Mouse (Mus musculus): ENCODE data around the gene Fhad1. TPM values are rescaled to one million over a fixed set of nuclear protein-coding genes. Genes with fewer than 3 reads are reported as not detected.
"Not testable (repeated sequence)": the region's sequence is repeated elsewhere in the genome, so short reads cannot be mapped to it uniquely, and the experiment has no call there.

Gene Fhad1
- total RNA-seq, 2 experiments from 2014 or later, result 0.45 to 0.79 TPM

DNA sequence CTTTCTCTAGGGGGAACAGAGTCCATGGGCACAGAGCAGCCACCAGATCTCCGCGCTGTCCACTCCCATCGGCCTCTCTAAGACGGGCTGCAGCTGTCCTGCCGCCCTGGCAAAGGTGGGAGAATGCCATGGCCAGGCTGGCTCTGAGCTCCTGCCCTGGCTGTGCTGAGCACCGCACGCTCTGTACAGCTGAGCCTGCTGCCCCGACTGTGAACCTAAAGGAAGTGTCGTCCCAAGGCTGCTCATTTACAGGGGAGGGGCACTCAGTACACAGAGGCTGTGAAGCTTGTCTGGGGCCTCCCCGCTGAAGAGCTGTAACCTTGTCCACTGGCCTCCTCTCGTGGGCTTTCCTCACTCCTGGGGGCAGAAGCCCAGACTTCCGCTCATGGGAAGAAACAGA is 29.6 kb upstream of the Fhad1 start:
- no peak for DNase-seq

GRCm38 (mm10) chr4:142039662-142040353 is 24.9 kb upstream of the Fhad1 start:
- DNase-seq, result no peak

- no peak for DNase-seq
Measured at GRCm38 (mm10) chr4:142037897-142038296, 23.0 kb upstream of the Fhad1 start.

- no peak for DNase-seq
Measured at GRCm38 (mm10) chr4:142028533-142028932, 13.7 kb upstream of the Fhad1 start.

- DNase-seq, result no peak
Measured at GRCm38 (mm10) chr4:142026965-142027364, 12.1 kb upstream of the Fhad1 start.

DNA sequence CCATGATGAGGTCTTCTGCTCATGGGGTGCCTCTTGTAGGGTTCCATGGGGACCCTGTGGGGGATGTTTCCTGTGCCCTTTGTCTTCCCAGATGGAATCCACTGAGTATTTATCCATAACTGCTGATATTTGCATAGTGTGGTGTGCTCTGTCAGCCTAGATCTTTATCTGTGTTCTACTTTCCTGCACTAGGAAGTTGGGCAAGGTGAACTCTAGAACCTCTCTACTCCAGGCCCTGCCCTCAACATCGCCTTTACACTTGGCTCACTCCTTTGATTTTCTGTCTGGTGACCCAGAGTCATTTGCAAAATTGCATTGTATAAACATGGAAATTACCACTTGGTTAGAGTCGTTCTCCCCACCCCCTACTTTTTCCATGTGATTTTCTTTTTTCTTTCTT is 9.7 kb upstream of the Fhad1 start:
- DNase-seq, result no peak

GRCm38 (mm10) chr4:142023166-142023565 is 8.3 kb upstream of the Fhad1 start:
- no peak for DNase-seq

GRCm38 (mm10) chr4:142017686-142018085 is 2.8 kb upstream of the Fhad1 start:
- no peak for DNase-seq

DNA sequence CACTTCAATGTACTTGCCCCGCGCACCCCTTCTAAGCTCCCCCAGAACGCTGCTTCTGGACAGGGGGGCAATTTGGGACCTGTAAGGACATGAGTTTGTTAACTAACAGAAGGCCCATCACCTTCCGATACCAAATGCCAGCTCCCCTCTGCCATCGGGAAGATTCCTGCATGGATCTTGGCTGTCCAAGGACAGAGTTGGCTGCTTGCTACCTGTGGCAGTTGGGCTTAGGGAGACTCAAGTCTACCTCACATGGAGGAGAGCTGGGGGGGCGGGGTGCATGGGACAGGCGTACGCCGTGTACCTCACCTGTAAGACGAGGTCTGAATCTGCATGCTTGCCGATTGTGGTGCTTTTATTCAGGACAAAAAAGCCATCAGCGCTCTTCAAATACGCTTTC is 3.6 kb downstream of the Fhad1 start:
- no peak for DNase-seq

DNA sequence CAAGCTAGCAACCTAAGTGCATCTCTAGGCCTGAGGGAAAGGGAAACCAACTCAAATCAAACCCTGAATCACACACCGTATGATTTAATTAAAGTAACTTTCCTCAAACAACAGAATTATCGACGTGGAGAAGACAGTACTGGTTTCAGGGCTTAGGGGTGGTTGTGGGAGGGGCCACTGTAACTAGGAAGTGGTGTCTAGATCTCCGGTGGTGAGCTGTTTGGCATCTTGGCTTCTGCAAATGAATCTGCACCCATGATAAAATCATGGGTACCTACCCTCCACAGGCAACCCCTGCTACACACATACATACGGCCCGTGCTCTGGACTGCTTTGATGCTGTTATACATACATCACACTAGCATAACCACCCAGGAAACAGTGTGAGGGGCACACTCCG is 4.4 kb downstream of the Fhad1 start:
- no peak for DNase-seq

GRCm38 (mm10) chr4:142008206-142008605 is 6.7 kb downstream of the Fhad1 start:
- DNase-seq, result no peak

DNA sequence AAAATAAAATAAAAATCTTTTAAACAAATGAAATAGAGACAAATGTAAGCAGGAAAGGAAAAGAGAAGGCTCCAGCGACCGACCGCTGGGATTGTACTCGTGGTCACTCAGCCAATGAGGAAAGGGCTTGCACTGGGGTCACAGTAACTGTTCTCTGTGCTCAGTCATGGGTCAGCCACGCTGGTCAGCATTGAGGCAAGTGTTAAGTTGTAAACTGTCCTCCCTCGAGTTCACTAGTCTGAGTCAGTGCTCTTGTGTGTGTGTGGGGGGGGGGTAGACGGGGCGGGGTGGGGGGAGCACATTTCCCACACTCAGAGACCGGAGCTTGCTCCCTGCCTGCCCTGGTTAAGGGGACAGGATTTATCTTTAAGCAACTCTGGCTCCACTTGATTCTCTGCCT is 14.3 kb downstream of the Fhad1 start:
- DNase-seq, result no peak

GRCm38 (mm10) chr4:141999494-142000074 is 15.3 kb downstream of the Fhad1 start:
- DNase-seq, result no peak

- no peak for DNase-seq
Measured at GRCm38 (mm10) chr4:141998282-141998821, 16.5 kb downstream of the Fhad1 start.

- no peak for DNase-seq
Measured at GRCm38 (mm10) chr4:141996880-141997279, 18.0 kb downstream of the Fhad1 start.

DNA sequence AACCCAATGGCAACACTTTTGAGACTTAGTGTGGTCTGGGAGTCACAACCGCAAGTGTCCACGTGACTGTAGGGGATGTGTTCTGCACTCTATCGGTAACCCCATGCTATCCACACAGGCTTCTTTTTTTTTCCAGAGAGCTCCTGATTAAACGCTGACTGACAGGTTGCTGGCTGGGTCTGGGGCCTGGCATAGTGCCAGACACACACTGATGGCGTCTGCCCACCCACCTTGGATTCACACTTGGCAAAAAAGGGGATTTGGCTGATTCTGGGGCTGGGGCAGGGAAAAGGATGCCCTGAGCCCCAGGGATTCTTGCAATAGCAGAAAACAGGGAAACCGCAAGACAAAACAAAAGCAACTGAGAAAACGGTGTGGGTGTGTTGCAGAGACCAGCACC is 18.8 kb downstream of the Fhad1 start:
- DNase-seq, result no peak

- not testable (repeated sequence) for DNase-seq
Measured at GRCm38 (mm10) chr4:141994062-141994471, 20.8 kb downstream of the Fhad1 start.

GRCm38 (mm10) chr4:141993347-141994061 is 21.4 kb downstream of the Fhad1 start:
- DNase-seq, result no peak

GRCm38 (mm10) chr4:141992530-141993204 is 22.2 kb downstream of the Fhad1 start:
- DNase-seq, result no peak

- DNase-seq, result no peak
Measured at GRCm38 (mm10) chr4:141988178-141988577, 26.7 kb downstream of the Fhad1 start.

GRCm38 (mm10) chr4:141983689-141984088 is 31.2 kb downstream of the Fhad1 start:
- no peak for DNase-seq

DNA sequence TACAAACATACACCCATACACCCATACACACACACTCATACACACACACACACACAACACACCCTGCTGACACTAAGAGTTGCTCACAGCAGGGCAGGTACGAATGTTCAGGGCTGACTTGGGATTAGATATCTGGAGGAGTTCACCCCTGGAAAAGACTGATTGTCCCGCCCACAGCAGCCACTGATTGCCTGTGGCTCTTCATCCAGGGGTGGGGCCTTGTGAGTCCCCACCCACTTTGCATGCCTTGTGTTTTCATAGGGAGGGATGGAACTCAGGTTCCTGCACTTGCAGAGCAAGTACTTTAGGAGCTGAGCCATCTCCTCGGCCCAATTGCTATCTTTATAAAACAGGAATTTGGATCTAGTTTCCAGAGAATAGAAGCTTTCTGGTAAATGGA is 33.4 kb downstream of the Fhad1 start:
- DNase-seq, result no peak

- DNase-seq, result no peak
Measured at GRCm38 (mm10) chr4:141978582-141978981, 36.3 kb downstream of the Fhad1 start.

All from adrenal gland, postnatal 10 days (tissue).